Mouse (Mus musculus) left cerebral cortex, postnatal 25 days (tissue): ENCODE data around the gene Samd1. TPM values are rescaled to one million over a fixed set of nuclear protein-coding genes. Genes with fewer than 3 reads are reported as not detected.

Experiments used
- DNase-seq, 2 experiments: peaks; one replicate each; pipeline ENCODE4 v3.0.0; 2022; ENCODE audit warnings: low spot score in 2 of 2, mixed read lengths in 1 of 2
- intact Hi-C: fragments of 180-260 bp; cut with DNase I; formaldehyde crosslinking; loops from one replicate; pipeline ENCODE4 v1.15.1; 2025
- total RNA-seq, 2 experiments: library from RNA; stranded (reverse); gene quantifications; 2 replicates each; pipeline ENCODE4 v1.2.3; 2021

Samd1 gene
- 10 to 100 TPM; 40.7 to 46.8 TPM for total RNA-seq

GRCm38 (mm10) chr8:83997511-83998141, at the start of gene Samd1:
TSS of gene Samd1 (plus strand) at chr8:83997672.
- peak; percentile 56 to 65 for DNase-seq
- intact Hi-C loops = loop anchor here (1.0 to 5.0 kb wide), 3 partner anchors 25 to 980 kb away; partner anchors contain the start of genes Junb and Prkaca

GRCm38 (mm10) chr8:83954749-83955105, 42.7 kb upstream of the Samd1 start:
- no peak for DNase-seq
- intact Hi-C loops = loop anchor here (2.0 kb wide), 3 partner anchors 56 to 230 kb away; no protein-coding TSS in a partner anchor

- intact Hi-C loops = loop anchor here (2.0 kb wide), 3 partner anchors 57 to 231 kb away; no protein-coding TSS in a partner anchor
- DNase-seq = peak; percentile 97 to 100
Observed at GRCm38 (mm10) chr8:83955106-83955957, 42.1 kb upstream of the Samd1 start, which contains the start of the genes Gm10644 and Asf1b. TSS of gene Gm10644 (minus strand) at chr8:83955205. TSS of gene Asf1b (plus strand) at chr8:83955507.

- DNase-seq = no peak
- intact Hi-C loops = loop anchor here (2.0 kb wide), 3 partner anchors 57 to 231 kb away; no protein-coding TSS in a partner anchor
Observed at GRCm38 (mm10) chr8:83955958-83956218, 41.6 kb upstream of the Samd1 start.

- no peak for DNase-seq
- intact Hi-C loops = no loop called here
Observed at GRCm38 (mm10) chr8:83956789-83957188, 40.7 kb upstream of the Samd1 start.

GRCm38 (mm10) chr8:83964015-83964765, 33.3 kb upstream of the Samd1 start:
- intact Hi-C loops = no loop called here
- DNase-seq = no peak

GRCm38 (mm10) chr8:83967701-83968100, 29.8 kb upstream of the Samd1 start:
- DNase-seq = no peak
- intact Hi-C loops = no loop called here

GRCm38 (mm10) chr8:83971121-83971520, 26.4 kb upstream of the Samd1 start:
- intact Hi-C loops = no loop called here
- DNase-seq = no peak

GRCm38 (mm10) chr8:83971661-83972060, 25.8 kb upstream of the Samd1 start:
- no peak for DNase-seq
- intact Hi-C loops = loop anchor here (2.0 kb wide), 1 partner anchor 25 kb away; the partner anchor contains the start of gene Samd1

- DNase-seq = peak; percentile 99 to 100
- intact Hi-C loops = loop anchor here (2.0 kb wide), 1 partner anchor 24 kb away; the partner anchor contains the start of gene Samd1
Observed at GRCm38 (mm10) chr8:83972150-83973120, 25.0 kb upstream of the Samd1 start, which contains the start of gene Prkaca. TSS of gene Prkaca (plus strand) at chr8:83972993.

GRCm38 (mm10) chr8:83973161-83974031, 24.1 kb upstream of the Samd1 start:
- DNase-seq = peak in 1 of 2 experiments; percentile 30
- intact Hi-C loops = loop anchor here (2.0 kb wide), 1 partner anchor 23 kb away; the partner anchor contains the start of gene Samd1

- intact Hi-C loops = no loop called here
- DNase-seq = no peak
Observed at GRCm38 (mm10) chr8:83974521-83974920, 23.0 kb upstream of the Samd1 start.

- intact Hi-C loops = no loop called here
Observed at GRCm38 (mm10) chr8:83976101-83976630, 21.3 kb upstream of the Samd1 start.

GRCm38 (mm10) chr8:83976779-83977350, 20.6 kb upstream of the Samd1 start:
- DNase-seq = no peak

More at GRCm38 (mm10) chr8:83976101-83976630, 21.3 kb upstream of the Samd1 start:
- no peak for DNase-seq

GRCm38 (mm10) chr8:83977646-83978045, 19.8 kb upstream of the Samd1 start:
- no peak for DNase-seq
- intact Hi-C loops = no loop called here

More at GRCm38 (mm10) chr8:83976779-83977350, 20.6 kb upstream of the Samd1 start:
- intact Hi-C loops = no loop called here

- no peak for DNase-seq
- intact Hi-C loops = no loop called here
Observed at GRCm38 (mm10) chr8:83978200-83978599, 19.3 kb upstream of the Samd1 start.

- DNase-seq = no peak
- intact Hi-C loops = no loop called here
Observed at GRCm38 (mm10) chr8:83980250-83980649, 17.2 kb upstream of the Samd1 start.
